Mouse (Mus musculus) stomach, postnatal 0 days (tissue): ENCODE measurements around the gene Pam16.
A peak's percentile ranks its signal among the peaks of the same experiment; 100 is the strongest.

Source experiments
- CTCF ChIP-seq: IDR thresholded peaks from 2 replicates; pipeline ENCODE4 v1.5.1; 2016; ENCODE audit warnings: antibody characterized with exemption, low read depth, mild to moderate bottlenecking, moderate library complexity
- EP300 ChIP-seq: optimal IDR thresholded peaks from 2 replicates; pipeline ENCODE3; 2016; ENCODE audit warnings: antibody characterized with exemption

DNA sequence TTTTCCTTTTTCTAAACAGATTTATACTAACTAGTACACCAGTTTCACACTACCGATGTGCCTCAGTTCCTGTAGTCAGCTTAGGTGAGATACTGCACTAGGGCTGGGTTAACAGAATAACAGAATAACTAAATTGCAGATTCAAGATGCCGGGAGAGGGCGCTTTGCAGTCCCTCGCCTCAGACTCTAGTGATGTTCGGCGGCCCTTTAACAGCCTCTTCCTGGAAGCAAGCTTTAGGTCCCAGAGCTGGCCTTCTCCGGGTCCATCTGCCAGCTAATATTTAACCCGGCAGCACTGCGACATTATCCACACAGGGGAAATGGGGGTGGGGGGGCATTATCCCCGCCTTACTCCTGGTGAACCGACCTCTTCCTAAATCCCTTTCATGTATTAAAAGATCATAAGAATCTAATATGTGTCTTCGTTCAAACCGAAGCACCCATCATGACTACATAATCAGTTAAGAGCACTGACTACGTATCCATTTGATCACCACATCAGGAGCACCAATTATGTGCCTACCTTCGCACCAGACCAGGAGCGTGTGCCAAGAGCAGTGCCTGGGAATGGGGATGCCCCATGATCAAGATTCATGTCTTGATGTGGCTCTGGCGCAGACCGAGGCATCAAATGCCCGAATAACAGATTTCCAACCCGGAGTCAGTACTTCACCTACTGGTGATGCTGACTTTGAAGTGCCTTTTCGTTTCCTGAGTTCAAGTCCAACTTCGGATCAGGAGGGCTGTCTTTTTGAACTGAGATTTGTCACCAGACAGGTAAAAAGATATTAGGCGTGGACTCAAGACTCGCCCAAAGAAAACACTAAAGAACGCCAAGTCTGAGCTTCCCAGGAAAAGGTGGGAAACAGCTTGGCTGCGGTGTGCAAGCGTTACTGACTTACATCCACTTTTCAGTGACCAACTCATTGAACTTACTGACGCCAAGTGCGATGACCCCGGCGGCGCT is 31.6 kb downstream of the Pam16 start:
- TF ChIP-seq CTCF = peak; percentile 77
- TF ChIP-seq EP300 = no peak
